Mouse (Mus musculus): Measurements from ENCODE around the gene Zfp385a. TPM values are rescaled to one million over a fixed set of nuclear protein-coding genes. Genes with fewer than 3 reads are reported as not detected.

Zfp385a gene
- polyA plus RNA-seq, 1 experiment from 2014 or later: 9.2 TPM

- 49% methylated on average over 8 of the region's 8 CpGs for WGBS
- Histone ChIP-seq H3K36me3 (peaks cover 39% of the 10 kb centered on the region), H3K27me3 (replicated peaks) (no peaks in the 10 kb centered on the region), H3K4me2 (peak overlapping the region; percentile 64), H3K4me3 (peak overlapping the region; percentile 28; the same call in 1 of the 2 replicates), H3K4me1 (replicated peaks) (peaks cover 63% of the 10 kb centered on the region), H3K27ac (ENCODE audit: poor library complexity, severe bottlenecking) (0 out of 2 replicates have a peak overlapping the region, but pooled peaks have one; percentile 63), H3K9me3 (replicated peaks) (no peaks in the 10 kb centered on the region), H3K9ac (peak overlapping the region; percentile 55)
- ATAC-seq (ENCODE audit: insufficient number of reproducible peaks, low FRiP score): no peak
Measured at GRCm38 (mm10) chr15:103299644-103300043, 40.2 kb downstream of the Zfp385a start.

- H3K36me3 ChIP-seq: peaks cover 39% of the 10 kb centered on the region
- no peaks in the 10 kb centered on the region for H3K9me3 ChIP-seq (replicated peaks)
- H3K4me3 ChIP-seq: no peak overlapping the region
- WGBS: 82% methylated on average over 5 of the region's 5 CpGs
- H3K9ac ChIP-seq: peak overlapping the region; percentile 55; the same call in 1 of the 2 replicates
- peaks cover 56% of the 10 kb centered on the region for H3K4me1 ChIP-seq (replicated peaks)
- no peaks in the 10 kb centered on the region for H3K27me3 ChIP-seq (replicated peaks)
- no peak for ATAC-seq (ENCODE audit: insufficient number of reproducible peaks, low FRiP score)
- H3K4me2 ChIP-seq: no peak overlapping the region
- H3K27ac ChIP-seq (ENCODE audit: poor library complexity, severe bottlenecking): no peak overlapping the region
Measured at GRCm38 (mm10) chr15:103298861-103299616, 40.9 kb downstream of the Zfp385a start.

GRCm38 (mm10) chr15:103298026-103298425 lies 41.9 kb downstream of the Zfp385a start:
- Histone ChIP-seq H3K9ac (no peak overlapping the region), H3K4me2 (no peak overlapping the region), H3K27me3 (replicated peaks) (no peaks in the 10 kb centered on the region), H3K36me3 (peaks cover 49% of the 10 kb centered on the region), H3K4me3 (no peak overlapping the region), H3K4me1 (replicated peaks) (peaks cover 46% of the 10 kb centered on the region), H3K9me3 (replicated peaks) (no peaks in the 10 kb centered on the region), H3K27ac (ENCODE audit: poor library complexity, severe bottlenecking) (no peak overlapping the region)
- WGBS: 79% methylated on average over 3 of the region's 3 CpGs
- no peak for ATAC-seq (ENCODE audit: insufficient number of reproducible peaks, low FRiP score)

GRCm38 (mm10) chr15:103297313-103297712 lies 42.6 kb downstream of the Zfp385a start:
- H3K4me2 ChIP-seq: no peak overlapping the region
- WGBS: 83% methylated on average over 6 of the region's 6 CpGs
- H3K36me3 ChIP-seq: peaks cover 56% of the 10 kb centered on the region
- peaks cover 39% of the 10 kb centered on the region for H3K4me1 ChIP-seq (replicated peaks)
- 0 out of 2 replicates have a peak, but pooled peaks cover under 1% of the 10 kb centered on the region for H3K9me3 ChIP-seq (replicated peaks)
- H3K27ac ChIP-seq (ENCODE audit: poor library complexity, severe bottlenecking): no peak overlapping the region
- no peak overlapping the region for H3K4me3 ChIP-seq
- H3K27me3 ChIP-seq (replicated peaks): no peaks in the 10 kb centered on the region
- H3K9ac ChIP-seq: no peak overlapping the region
- ATAC-seq (ENCODE audit: insufficient number of reproducible peaks, low FRiP score): no peak

- H3K36me3 ChIP-seq: peaks cover 69% of the 10 kb centered on the region
- no peak overlapping the region for H3K9ac ChIP-seq
- H3K27ac ChIP-seq (ENCODE audit: poor library complexity, severe bottlenecking): no peak overlapping the region
- no peak overlapping the region for H3K4me3 ChIP-seq
- no peak overlapping the region for H3K4me2 ChIP-seq
- H3K27me3 ChIP-seq (replicated peaks): no peaks in the 10 kb centered on the region
- 34% methylated on average over 5 of the region's 5 CpGs for WGBS
- ATAC-seq (ENCODE audit: insufficient number of reproducible peaks, low FRiP score): no peak
- H3K4me1 ChIP-seq (replicated peaks): peaks cover 25% of the 10 kb centered on the region
- H3K9me3 ChIP-seq (replicated peaks): 0 out of 2 replicates have a peak, but pooled peaks cover 5% of the 10 kb centered on the region
Measured at GRCm38 (mm10) chr15:103295851-103296250, 44.0 kb downstream of the Zfp385a start.

GRCm38 (mm10) chr15:103294649-103295048 lies 45.2 kb downstream of the Zfp385a start:
- Histone ChIP-seq H3K4me1 (replicated peaks) (peaks cover 17% of the 10 kb centered on the region), H3K9me3 (replicated peaks) (0 out of 2 replicates have a peak, but pooled peaks cover 5% of the 10 kb centered on the region), H3K4me2 (no peak overlapping the region), H3K36me3 (peaks cover 77% of the 10 kb centered on the region), H3K27ac (ENCODE audit: poor library complexity, severe bottlenecking) (no peak overlapping the region), H3K4me3 (no peak overlapping the region), H3K9ac (no peak overlapping the region), H3K27me3 (replicated peaks) (no peaks in the 10 kb centered on the region)
- WGBS: 79% methylated on average over 2 of the region's 2 CpGs
- no peak for ATAC-seq (ENCODE audit: insufficient number of reproducible peaks, low FRiP score)

- H3K27ac ChIP-seq (ENCODE audit: poor library complexity, severe bottlenecking): no peak overlapping the region
- WGBS: 93% methylated on average over 2 of the region's 2 CpGs
- H3K4me1 ChIP-seq (replicated peaks): peaks cover 17% of the 10 kb centered on the region
- no peak overlapping the region for H3K9ac ChIP-seq
- ATAC-seq (ENCODE audit: insufficient number of reproducible peaks, low FRiP score): no peak
- H3K36me3 ChIP-seq: peaks cover 72% of the 10 kb centered on the region
- 0 out of 2 replicates have a peak, but pooled peaks cover 5% of the 10 kb centered on the region for H3K9me3 ChIP-seq (replicated peaks)
- H3K27me3 ChIP-seq (replicated peaks): no peaks in the 10 kb centered on the region
- H3K4me3 ChIP-seq: no peak overlapping the region
- no peak overlapping the region for H3K4me2 ChIP-seq
Measured at GRCm38 (mm10) chr15:103293375-103293774, 46.5 kb downstream of the Zfp385a start.

- H3K36me3 ChIP-seq: peaks cover 68% of the 10 kb centered on the region
- no peak for ATAC-seq (ENCODE audit: insufficient number of reproducible peaks, low FRiP score)
- H3K4me2 ChIP-seq: no peak overlapping the region
- peaks cover 17% of the 10 kb centered on the region for H3K4me1 ChIP-seq (replicated peaks)
- 94% methylated on average over 4 of the region's 4 CpGs for WGBS
- no peak overlapping the region for H3K4me3 ChIP-seq
- 0 out of 2 replicates have a peak, but pooled peaks cover 5% of the 10 kb centered on the region for H3K9me3 ChIP-seq (replicated peaks)
- H3K27me3 ChIP-seq (replicated peaks): no peaks in the 10 kb centered on the region
- no peak overlapping the region for H3K9ac ChIP-seq
- H3K27ac ChIP-seq (ENCODE audit: poor library complexity, severe bottlenecking): no peak overlapping the region
Measured at GRCm38 (mm10) chr15:103292673-103293345, 47.1 kb downstream of the Zfp385a start.

- H3K9ac ChIP-seq: no peak overlapping the region
- H3K4me1 ChIP-seq (replicated peaks): peaks cover 20% of the 10 kb centered on the region
- H3K9me3 ChIP-seq (replicated peaks): 0 out of 2 replicates have a peak, but pooled peaks cover 5% of the 10 kb centered on the region
- no peaks in the 10 kb centered on the region for H3K27me3 ChIP-seq (replicated peaks)
- H3K27ac ChIP-seq (ENCODE audit: poor library complexity, severe bottlenecking): no peak overlapping the region
- 92% methylated on average over 9 of the region's 9 CpGs for whole genome bisulfite sequencing
- H3K4me3 ChIP-seq: no peak overlapping the region
- H3K36me3 ChIP-seq: peaks cover 49% of the 10 kb centered on the region
- ATAC-seq (ENCODE audit: insufficient number of reproducible peaks, low FRiP score): no peak
- no peak overlapping the region for H3K4me2 ChIP-seq
Measured at GRCm38 (mm10) chr15:103290843-103291242, 49.0 kb downstream of the Zfp385a start.

- no peak overlapping the region for H3K4me2 ChIP-seq
- H3K4me1 ChIP-seq (replicated peaks): peaks cover 20% of the 10 kb centered on the region
- 0 out of 2 replicates have a peak, but pooled peaks cover 5% of the 10 kb centered on the region for H3K9me3 ChIP-seq (replicated peaks)
- H3K27ac ChIP-seq (ENCODE audit: poor library complexity, severe bottlenecking): no peak overlapping the region
- peaks cover 47% of the 10 kb centered on the region for H3K36me3 ChIP-seq
- H3K4me3 ChIP-seq: no peak overlapping the region
- H3K9ac ChIP-seq: no peak overlapping the region
- no peak for ATAC-seq (ENCODE audit: insufficient number of reproducible peaks, low FRiP score)
- no peaks in the 10 kb centered on the region for H3K27me3 ChIP-seq (replicated peaks)
- WGBS: 75% methylated on average over 6 of the region's 6 CpGs
Measured at GRCm38 (mm10) chr15:103290417-103290816, 49.5 kb downstream of the Zfp385a start.

GRCm38 (mm10) chr15:103289600-103289999 lies 50.3 kb downstream of the Zfp385a start:
- no peak overlapping the region for H3K4me2 ChIP-seq
- H3K27ac ChIP-seq (ENCODE audit: poor library complexity, severe bottlenecking): no peak overlapping the region
- no peak overlapping the region for H3K4me3 ChIP-seq
- H3K9me3 ChIP-seq (replicated peaks): 0 out of 2 replicates have a peak, but pooled peaks cover 5% of the 10 kb centered on the region
- H3K4me1 ChIP-seq (replicated peaks): peaks cover 27% of the 10 kb centered on the region
- no peak for ATAC-seq (ENCODE audit: insufficient number of reproducible peaks, low FRiP score)
- H3K9ac ChIP-seq: 0 out of 2 replicates have a peak overlapping the region, but pooled peaks have one; percentile 31
- H3K27me3 ChIP-seq (replicated peaks): no peaks in the 10 kb centered on the region
- peaks cover 45% of the 10 kb centered on the region for H3K36me3 ChIP-seq
- 49% methylated on average over 5 of the region's 5 CpGs for WGBS
